Mouse (Mus musculus) heart, adult 2 months (tissue): ENCODE data around the gene Crhr2. TPM values are rescaled to one million over a fixed set of nuclear protein-coding genes. Genes with fewer than 3 reads are reported as not detected.

Experiments
- DNase-seq, 2 experiments: peaks; one replicate each; pipeline ENCODE4 v3.0.0; 2021
- H3K27ac ChIP-seq: fragments of 200-600 bp; 2 replicates; pipeline ENCODE4 v1.8.1; 2022
- H3K27me3 ChIP-seq: fragments of 200-500 bp; 2 replicates; pipeline ENCODE4 v1.6.1; 2012; ENCODE audit warnings: mild to moderate bottlenecking, low read length, inconsistent platforms, mixed read lengths; ENCODE audit not compliant: control insufficient read depth, insufficient read depth
- H3K36me3 ChIP-seq: fragments of 200-500 bp; 2 replicates; pipeline ENCODE4 v1.6.1; 2012; ENCODE audit warnings: low read length, inconsistent platforms; ENCODE audit not compliant: control insufficient read depth, insufficient read depth
- H3K4me1 ChIP-seq: fragments of 200-500 bp; 2 replicates; pipeline ENCODE4 v1.6.1; 2011; ENCODE audit warnings: low read length; ENCODE audit not compliant: control insufficient read depth, insufficient read depth
- H3K4me3 ChIP-seq: fragments of 200-600 bp; 2 replicates; pipeline ENCODE4 v1.8.1; 2022
- H3K79me2 ChIP-seq: fragments of 200-500 bp; replicated peaks from 2 replicates; pipeline ENCODE4 v1.6.1; 2012; ENCODE audit warnings: mild to moderate bottlenecking, inconsistent platforms, low read length, moderate library complexity, mixed read lengths; ENCODE audit not compliant: control insufficient read depth, insufficient read depth
- H3K9ac ChIP-seq: fragments of 200-500 bp; 2 replicates; pipeline ENCODE4 v1.6.1; 2012; ENCODE audit warnings: low read depth, mild to moderate bottlenecking, control low read depth, inconsistent platforms, low read length, mixed read lengths
- CTCF ChIP-seq: fragments of 200-600 bp; IDR thresholded peaks from 2 replicates; pipeline ENCODE4 v1.8.1; 2022; ENCODE audit warnings: antibody characterized with exemption, mild to moderate bottlenecking, moderate library complexity
- EP300 ChIP-seq: fragments of 200-500 bp; IDR thresholded peaks from 2 replicates; pipeline ENCODE4 v1.6.1; 2011; ENCODE audit warnings: low read depth, low read length, control low read depth; ENCODE audit not compliant: insufficient read depth
- POLR2A ChIP-seq: fragments of 200-500 bp; IDR thresholded peaks from 2 replicates; pipeline ENCODE4 v1.6.1; 2011; ENCODE audit warnings: mild to moderate bottlenecking, low read depth, low read length, control low read depth; ENCODE audit not compliant: insufficient read depth
- WGBS: fragments of 180-500 bp; shearing (Covaris S2); methylation state at CpG from one replicate; pipeline ENCODE4 v1.1.7; 2018; 5-methylcytosine and 5-hydroxymethylcytosine counted together
- intact Hi-C: fragments of 180-260 bp; cut with DNase I; formaldehyde crosslinking; loops from one replicate; pipeline ENCODE4 v1.15.1; 2025
- polyA plus RNA-seq: library from polyadenylated mRNA; depleted of rRNA; stranded (reverse); fragments of >200 nt; gene quantifications from 2 replicates; pipeline ENCODE4 v1.2.3, GENCODE M21; 2012
- total RNA-seq, 2 experiments: library from RNA; stranded (reverse); gene quantifications; 2 replicates each; pipeline ENCODE4 v1.2.3; 2021

Crhr2 gene
- total and polyA plus RNA-seq, 3 experiments = 18.2 to 51.7 (median 19.8) TPM

DNA sequence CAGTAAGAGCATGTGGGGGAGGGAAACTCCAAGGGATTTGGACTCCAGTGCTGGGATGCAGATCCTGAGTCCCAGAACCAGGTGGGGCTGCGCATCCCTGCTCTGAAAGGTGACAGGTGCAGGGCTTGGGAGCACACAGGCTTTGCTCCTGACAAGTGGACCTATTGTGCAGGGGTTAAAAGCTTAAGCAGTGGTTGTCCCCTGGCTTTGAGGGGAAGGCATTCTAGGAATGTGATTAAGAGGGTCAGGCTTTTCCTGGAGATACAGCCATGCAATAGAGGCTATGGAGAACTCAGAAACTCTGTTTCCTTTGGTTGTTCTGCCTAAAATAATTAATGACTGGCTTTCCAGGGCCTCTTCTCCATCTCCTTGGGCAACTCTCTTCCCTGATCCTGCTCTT lies 609 bp upstream of the Crhr2 start:
- H3K4me3 ChIP-seq = no peak overlapping the region
- H3K4me1 ChIP-seq = peaks cover 1% of the 10 kb centered on the region
- 90% methylated on average over 1 of the region's 1 CpGs for WGBS
- H3K27me3 ChIP-seq = no peaks in the 10 kb centered on the region
- H3K27ac ChIP-seq = peak overlapping the region; percentile 76
- H3K36me3 ChIP-seq = no peaks in the 10 kb centered on the region
- intact Hi-C loops = no loop called here
- no peak for DNase-seq
- no peak overlapping the region for H3K9ac ChIP-seq
- TF ChIP-seq POLR2A (no peak), EP300 (no peak), CTCF (no peak)
- no peaks in the 10 kb centered on the region for H3K79me2 ChIP-seq

- H3K4me3 ChIP-seq = no peak overlapping the region
- no peaks in the 10 kb centered on the region; the same call in 1 of the 2 replicates for H3K4me1 ChIP-seq
- no peaks in the 10 kb centered on the region for H3K79me2 ChIP-seq
- WGBS = 66% methylated on average over 4 of the region's 4 CpGs
- H3K27me3 ChIP-seq = no peaks in the 10 kb centered on the region
- H3K27ac ChIP-seq = peak overlapping the region; percentile 26; the same call in 1 of the 2 replicates
- H3K9ac ChIP-seq = no peak overlapping the region
- DNase-seq = no peak
- intact Hi-C loops = no loop called here
- no peaks in the 10 kb centered on the region for H3K36me3 ChIP-seq
- TF ChIP-seq CTCF = no peak
- TF ChIP-seq POLR2A = no peak
- no peak for TF ChIP-seq EP300
Measured at GRCm38 (mm10) chr6:55131301-55131700, 1.5 kb downstream of the Crhr2 start.

DNA sequence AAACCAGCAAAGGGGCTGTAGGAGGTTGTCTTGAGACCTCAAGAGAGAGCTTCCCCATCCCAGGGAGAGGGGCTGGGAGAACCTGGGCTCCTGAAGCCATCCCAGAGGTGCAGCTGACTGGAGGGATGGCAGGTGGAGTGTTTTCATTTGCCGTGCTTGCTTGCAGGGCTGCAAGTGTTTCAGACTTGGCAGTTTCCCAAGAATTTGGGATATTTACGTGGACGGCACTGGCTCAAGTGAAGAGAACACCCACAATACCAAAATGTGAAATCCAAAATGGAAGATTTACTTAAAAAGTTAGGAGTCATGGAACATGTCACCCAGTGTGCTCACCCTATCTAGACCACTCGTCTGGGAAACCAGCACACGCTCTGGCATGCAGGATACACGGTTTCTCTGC lies 2.2 kb downstream of the Crhr2 start:
- no peaks in the 10 kb centered on the region; the same call in 1 of the 2 replicates for H3K4me1 ChIP-seq
- H3K79me2 ChIP-seq = no peaks in the 10 kb centered on the region
- 23% methylated on average over 6 of the region's 6 CpGs for WGBS
- no peak overlapping the region for H3K9ac ChIP-seq
- no peaks in the 10 kb centered on the region for H3K27me3 ChIP-seq
- intact Hi-C loops = no loop called here
- H3K27ac ChIP-seq = no peak overlapping the region; the same call in 1 of the 2 replicates
- H3K4me3 ChIP-seq = no peak overlapping the region
- no peak for TF ChIP-seq CTCF
- no peak for TF ChIP-seq EP300
- peak in 1 of 2 experiments; percentile 19 for DNase-seq
- no peaks in the 10 kb centered on the region for H3K36me3 ChIP-seq

- intact Hi-C loops = no loop called here
- no peak for DNase-seq
- no peaks in the 10 kb centered on the region for H3K79me2 ChIP-seq
- H3K27me3 ChIP-seq = no peaks in the 10 kb centered on the region
- no peak overlapping the region for H3K4me3 ChIP-seq
- no peak overlapping the region for H3K9ac ChIP-seq
- no peaks in the 10 kb centered on the region; the same call in 1 of the 2 replicates for H3K4me1 ChIP-seq
- TF ChIP-seq POLR2A (no peak), EP300 (no peak), CTCF (no peak)
- H3K36me3 ChIP-seq = no peaks in the 10 kb centered on the region
- H3K27ac ChIP-seq = no peak overlapping the region
Measured at GRCm38 (mm10) chr6:55128391-55128790, 4.4 kb downstream of the Crhr2 start.

GRCm38 (mm10) chr6:55126576-55126975 lies 6.2 kb downstream of the Crhr2 start:
- DNase-seq = no peak
- intact Hi-C loops = no loop called here
- no peak overlapping the region for H3K9ac ChIP-seq
- no peak overlapping the region for H3K27ac ChIP-seq
- no peak overlapping the region for H3K4me3 ChIP-seq
- WGBS = 79% methylated on average over 5 of the region's 5 CpGs
- H3K27me3 ChIP-seq = no peaks in the 10 kb centered on the region
- H3K36me3 ChIP-seq = no peaks in the 10 kb centered on the region
- TF ChIP-seq POLR2A (no peak), CTCF (no peak), EP300 (no peak)
- no peaks in the 10 kb centered on the region; the same call in none of the 2 replicates for H3K4me1 ChIP-seq
- H3K79me2 ChIP-seq = no peaks in the 10 kb centered on the region

DNA sequence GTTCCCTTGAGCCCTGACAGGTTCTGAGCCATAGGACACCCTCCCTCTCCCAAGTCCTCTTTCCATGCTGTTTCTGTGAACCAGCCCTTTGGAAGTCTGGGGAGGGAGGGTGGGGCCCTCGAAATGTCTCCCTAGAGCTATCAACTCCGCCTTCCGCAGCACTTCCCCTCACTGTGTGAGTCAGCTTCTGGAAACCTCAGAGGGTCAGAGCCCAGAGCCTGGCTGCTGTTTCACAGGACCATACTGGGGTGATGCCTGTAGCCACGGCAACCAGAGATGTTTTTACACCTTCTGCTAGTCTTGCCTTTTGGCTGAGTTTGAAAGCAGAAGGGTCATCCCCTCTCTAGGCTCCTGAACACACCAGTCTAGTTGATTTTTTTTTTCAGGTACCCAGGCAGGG lies 9.8 kb downstream of the Crhr2 start:
- intact Hi-C loops = no loop called here
- peak; percentile 31 to 57 for DNase-seq
- WGBS = 24% methylated on average over 4 of the region's 4 CpGs

More for the DNA sequence above, 9.8 kb downstream of the Crhr2 start:
- TF ChIP-seq EP300 (no peak), CTCF (no peak), POLR2A (no peak)
- no peaks in the 10 kb centered on the region for H3K36me3 ChIP-seq
- no peaks in the 10 kb centered on the region; the same call in 1 of the 2 replicates for H3K4me1 ChIP-seq
- H3K27ac ChIP-seq = no peak overlapping the region
- no peaks in the 10 kb centered on the region; the same call in 1 of the 2 replicates for H3K27me3 ChIP-seq
- no peak overlapping the region for H3K9ac ChIP-seq
- H3K4me3 ChIP-seq = no peak overlapping the region
- H3K79me2 ChIP-seq = no peaks in the 10 kb centered on the region
